Mouse (Mus musculus) liver (tissue): ENCODE results near the gene Efna4.

ENCODE experiments used
- DNase-seq: peaks from one replicate; pipeline ENCODE4 v3.0.0-alpha.2; 2020; ENCODE audit warnings: mixed read lengths

The Efna4 gene

GRCm38 (mm10) chr3:89330346-89330745 is 7.5 kb downstream of the Efna4 start:
- no peak for DNase-seq

DNA sequence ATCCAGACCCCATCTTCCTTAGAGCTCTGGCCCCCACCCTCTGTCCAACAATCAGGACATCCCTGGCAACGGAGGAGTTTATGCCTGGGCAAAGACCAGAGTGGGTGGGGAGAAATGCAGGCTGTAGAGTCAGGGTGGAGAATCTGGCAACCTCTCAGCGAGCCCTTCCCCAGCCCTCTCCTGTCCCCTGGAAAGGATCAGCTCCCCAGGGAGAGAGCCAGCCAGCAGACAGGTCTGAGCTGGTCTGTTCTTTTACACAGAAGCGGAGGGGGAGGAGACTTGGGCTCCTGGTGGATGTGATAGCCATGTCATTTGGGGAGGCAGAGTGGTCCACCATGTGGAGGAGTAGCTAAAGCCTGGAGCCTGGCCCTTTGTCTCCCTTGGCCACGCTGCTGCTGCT is 9.2 kb downstream of the Efna4 start:
- DNase-seq, result no peak

GRCm38 (mm10) chr3:89327371-89327870 is 10.4 kb downstream of the Efna4 start:
- DNase-seq, result no peak

- DNase-seq, result no peak
These were observed 11.9 kb downstream of the Efna4 start for GRCm38 (mm10) chr3:89325882-89326281.

DNA sequence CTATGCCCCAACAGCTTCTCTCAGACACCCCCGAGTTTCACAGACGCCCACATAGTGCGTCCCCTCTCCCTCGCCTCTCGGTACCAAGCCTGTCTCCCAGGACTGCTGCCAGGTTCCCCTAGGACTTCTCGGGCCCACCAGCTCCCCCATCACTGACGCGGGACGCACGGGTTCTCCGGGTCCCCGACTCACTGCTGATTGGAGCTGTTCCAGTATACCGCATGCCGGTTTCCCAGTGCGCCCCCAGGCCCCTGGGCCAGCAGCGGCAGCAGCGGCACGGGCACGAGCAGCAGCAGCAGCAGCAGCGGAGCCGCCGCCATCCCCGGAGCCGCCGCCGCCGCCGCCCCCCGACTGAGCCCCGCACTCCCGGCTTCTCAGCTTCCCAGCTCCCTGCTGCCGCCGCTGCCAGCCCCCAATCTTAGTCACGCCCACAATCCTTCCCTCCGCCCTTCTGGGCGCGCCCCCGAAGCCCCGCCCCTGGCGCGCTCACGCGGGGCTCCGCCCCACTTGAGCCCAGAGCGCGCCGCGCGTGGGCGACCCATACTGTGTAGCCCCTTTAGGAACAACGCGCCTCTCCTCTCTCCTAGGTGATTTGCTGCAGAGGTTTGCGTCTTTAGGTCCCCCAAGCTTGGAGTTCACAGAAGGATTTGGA is 15.2 kb downstream of the Efna4 start, which contains the start of gene Efna3:
Gene Efna3 (minus strand): TSS at position 452 of the 652 bp plus-strand sequence.
- peak; percentile 68 for DNase-seq

DNA sequence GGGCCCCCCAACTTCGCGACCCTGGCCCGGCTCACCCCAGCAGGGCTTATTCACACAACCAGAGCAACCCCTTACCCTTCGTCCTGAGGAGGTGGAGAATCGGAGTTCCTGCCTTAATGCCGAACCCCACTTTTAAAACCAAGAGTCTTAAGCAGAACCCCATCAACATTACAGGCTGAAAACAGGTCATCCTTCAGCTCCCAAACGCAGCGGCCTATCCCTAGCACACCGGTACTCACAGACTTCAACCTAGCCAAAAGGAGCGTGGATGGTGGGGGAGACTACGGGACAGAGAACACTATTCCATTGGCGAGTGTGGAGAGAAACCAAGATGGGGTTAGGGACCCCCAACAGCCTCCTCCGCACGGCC is 15.7 kb downstream of the Efna4 start:
- no peak for DNase-seq

DNA sequence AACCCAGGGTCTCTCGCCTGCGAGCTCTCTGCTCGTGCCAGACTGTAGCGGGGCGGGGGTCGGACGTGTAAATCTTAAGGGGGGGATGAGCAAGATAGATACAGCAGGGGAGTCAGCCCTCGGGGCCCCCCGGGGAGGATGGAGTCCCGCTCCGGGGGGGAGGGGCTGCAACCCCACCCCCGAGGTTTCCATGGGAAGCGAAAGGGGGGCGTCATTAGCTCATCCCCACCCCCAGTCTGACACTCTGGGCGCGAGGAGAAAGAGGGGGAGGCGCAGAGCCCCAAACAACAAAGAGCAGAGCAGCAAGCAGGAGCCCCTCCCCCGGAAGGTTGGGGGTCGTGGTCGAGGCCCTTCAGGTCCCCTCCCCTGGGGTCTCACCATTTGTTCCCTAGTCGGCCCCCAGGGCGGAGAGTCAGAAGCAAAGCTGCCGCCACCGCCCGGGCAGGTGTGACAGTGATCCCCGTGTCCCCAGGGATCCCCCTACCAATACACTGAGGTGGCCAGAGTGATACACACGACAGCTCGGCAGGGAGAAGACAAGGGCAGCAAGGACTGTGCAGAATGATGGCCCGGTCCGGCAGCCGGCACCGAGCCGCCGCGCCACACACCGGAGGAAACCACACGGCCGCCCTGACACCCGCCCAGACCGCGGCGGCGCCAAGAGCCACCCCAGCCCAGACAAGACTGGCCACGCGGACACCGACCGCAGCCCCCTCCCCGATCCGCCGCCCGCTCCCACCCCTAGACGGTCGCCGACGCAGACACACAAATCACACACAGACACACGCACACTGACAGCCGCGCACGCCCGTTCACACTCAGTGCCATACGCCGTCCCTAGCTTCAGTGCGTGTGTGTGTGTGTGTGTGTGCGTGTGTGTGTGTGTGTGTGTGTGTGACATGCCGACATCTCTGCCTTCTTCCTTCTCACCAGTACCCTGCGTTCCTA is 16.4 kb downstream of the Efna4 start:
- DNase-seq, result no peak

GRCm38 (mm10) chr3:89320581-89321182 is 17.1 kb downstream of the Efna4 start:
- peak; percentile 38 for DNase-seq

DNA sequence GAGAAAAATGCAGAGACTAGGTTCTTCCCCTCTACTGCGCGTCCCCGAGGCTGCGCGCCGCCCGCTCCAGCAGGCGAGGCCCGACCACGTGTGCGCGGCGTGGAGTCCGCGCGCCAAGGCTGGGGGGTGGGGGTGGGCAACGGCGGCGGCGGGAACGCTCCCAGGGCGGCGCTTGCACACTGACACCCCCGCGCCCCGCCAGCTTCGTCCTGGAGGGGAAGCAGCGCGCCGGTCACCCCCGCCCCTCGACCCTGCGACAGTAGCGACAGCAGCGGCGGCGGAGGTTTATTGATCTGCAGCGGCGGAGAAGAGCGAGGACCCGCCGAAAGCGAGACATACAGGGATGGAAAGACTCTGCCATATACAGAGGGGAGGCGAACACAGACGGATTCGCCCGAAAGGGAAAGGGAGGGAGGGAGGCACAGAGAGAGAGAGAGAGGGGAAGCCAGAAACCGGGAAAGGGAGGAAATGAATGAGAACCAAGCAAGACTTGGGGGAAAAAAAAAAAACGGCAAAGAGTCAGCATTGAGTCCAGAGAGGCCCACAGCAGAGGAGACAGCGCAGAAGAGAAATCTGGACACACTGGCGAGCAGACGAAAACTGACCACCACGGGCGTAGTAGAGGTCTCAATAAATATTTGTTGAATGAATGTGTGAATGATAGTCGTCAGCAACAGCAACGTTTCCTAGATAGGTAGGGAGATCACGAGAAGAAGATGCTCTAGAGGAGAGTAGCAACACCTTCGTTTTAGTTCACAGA is 18.1 kb downstream of the Efna4 start:
- no peak for DNase-seq

- DNase-seq, result no peak
These were observed 18.7 kb downstream of the Efna4 start for GRCm38 (mm10) chr3:89318971-89319590.

- DNase-seq, result no peak
These were observed 19.5 kb downstream of the Efna4 start for GRCm38 (mm10) chr3:89318316-89318715.

DNA sequence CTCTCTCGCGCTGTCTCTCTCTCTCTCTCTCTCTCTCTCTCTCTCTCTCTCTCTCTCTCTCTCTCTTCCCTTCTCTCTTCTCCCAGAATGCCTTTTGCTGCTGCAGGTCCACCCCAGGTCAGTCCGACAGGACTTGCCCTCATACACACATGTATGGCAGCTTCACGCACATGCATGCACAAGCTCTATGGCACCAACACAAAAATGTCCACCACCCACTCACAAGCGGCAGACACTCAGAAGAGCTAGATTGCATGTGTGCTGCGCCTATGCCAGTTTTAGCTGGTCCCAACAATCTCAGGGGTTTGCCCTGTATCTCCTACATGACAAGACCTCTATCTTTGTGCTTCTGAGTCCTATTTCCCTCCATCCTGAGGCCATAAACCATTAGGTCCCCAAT is 20.6 kb downstream of the Efna4 start:
- no peak for DNase-seq

DNA sequence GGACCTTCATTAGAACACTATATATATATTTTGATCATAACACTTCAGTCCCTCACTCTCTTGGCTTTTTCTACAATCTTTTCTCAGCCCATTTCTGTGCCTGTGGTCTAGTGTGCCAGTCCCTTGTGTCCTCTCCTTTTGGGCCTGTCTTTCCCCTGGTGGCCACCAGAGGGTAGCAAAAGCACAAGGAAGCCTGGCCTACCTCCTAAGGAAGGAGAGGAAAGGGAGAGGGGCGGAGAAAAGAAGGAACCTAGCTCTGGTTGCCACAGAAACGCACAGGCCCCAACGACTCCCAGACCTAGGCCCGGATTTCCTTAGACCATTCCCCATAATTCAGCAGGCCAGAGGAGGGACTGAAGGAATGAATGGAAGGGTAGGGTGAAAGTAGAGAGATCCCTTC is 21.0 kb downstream of the Efna4 start:
- peak; percentile 76 for DNase-seq

- no peak for DNase-seq
These were observed 21.6 kb downstream of the Efna4 start for GRCm38 (mm10) chr3:89315930-89316831.

- DNase-seq, result peak; percentile 74
These were observed 22.5 kb downstream of the Efna4 start for GRCm38 (mm10) chr3:89315195-89315929.

DNA sequence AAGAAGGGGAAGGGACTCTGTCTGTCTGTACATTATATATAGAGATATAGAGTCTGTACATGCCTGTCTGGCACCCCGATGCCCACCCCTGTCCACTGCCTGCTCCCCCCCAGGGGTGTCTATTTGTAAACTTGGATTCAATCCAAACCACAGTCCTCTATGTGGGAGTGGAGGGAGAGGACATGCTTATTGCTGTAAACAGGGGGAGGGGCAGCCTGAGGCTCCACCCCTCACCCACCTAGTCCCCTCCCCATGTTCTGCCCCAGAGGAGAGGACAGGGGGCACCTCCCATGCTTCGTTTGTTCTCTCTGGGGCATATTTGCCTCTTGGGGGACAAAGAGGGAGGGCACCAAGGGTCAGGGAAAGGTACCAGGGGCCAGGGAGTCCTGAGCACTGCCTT is 23.0 kb downstream of the Efna4 start:
- no peak for DNase-seq

- no peak for DNase-seq
These were observed 23.5 kb downstream of the Efna4 start for GRCm38 (mm10) chr3:89314340-89314739.

- peak; percentile 61 for DNase-seq
These were observed 29.7 kb downstream of the Efna4 start for GRCm38 (mm10) chr3:89308089-89308488.

DNA sequence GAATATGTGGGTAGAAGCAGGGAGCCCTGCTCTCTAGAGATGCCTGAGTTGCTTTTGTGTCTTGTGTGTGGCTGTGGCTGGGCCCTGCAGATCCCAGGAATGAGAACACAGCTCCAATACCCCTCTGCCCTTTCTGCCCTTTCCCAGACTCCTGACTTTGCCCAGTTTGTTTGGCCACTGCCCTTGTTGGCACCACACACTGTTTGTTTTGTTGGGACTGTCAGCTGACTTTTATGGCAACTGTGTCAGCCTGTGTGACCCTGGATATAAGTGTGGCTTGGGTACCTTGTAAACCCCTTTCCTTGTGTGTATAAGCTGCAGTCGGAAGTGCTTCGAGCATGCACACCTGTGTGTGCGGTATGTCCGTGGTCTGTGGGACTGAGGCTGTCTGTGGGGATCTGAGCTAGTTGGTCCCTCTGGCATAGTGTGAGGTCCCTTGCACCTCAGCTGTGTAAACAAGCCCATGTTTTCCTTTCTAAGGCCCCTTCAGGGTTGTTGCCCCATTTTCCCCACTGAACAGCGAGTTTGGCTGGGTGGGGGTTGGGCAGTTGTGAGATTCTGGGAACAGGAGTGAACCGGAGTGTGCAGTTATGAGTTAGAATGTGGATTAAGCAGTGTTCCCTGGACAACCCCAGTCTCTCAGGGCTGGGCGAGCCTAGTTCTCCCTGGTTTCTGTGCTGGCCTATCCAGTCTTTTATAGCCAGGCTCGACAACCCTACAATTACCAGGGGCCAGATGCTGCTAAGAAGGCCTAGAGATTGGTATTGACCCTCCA is 32.1 kb downstream of the Efna4 start:
- DNase-seq, result no peak

- no peak for DNase-seq
These were observed 32.7 kb downstream of the Efna4 start for GRCm38 (mm10) chr3:89305105-89305504.
